24 mouse cellular contexts compared by ENCODE assay signal in the genomic region with DNA sequence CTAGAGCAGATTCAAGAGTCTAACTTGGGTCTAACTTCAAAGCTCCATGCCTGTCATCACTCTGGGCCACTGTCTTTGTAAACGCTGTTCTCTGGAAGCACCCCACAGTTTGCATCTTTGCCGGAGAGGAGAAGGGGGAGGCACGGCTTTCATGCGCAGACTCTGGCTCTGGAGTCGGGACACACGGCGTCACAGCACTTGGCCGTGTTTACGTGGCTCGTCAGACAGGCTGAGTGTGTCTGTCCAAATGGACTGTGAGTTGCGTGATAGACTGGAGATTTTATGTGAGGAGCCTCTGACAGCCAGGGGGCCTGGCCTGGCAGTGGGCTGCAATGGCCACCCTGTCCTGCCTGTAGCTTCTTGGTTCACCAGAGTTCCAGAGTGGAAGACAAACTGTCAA.
DNase-seq lines count a peak whose midpoint lies in the region; ATAC-seq lines count a peak whose summit lies in the region.
"Had no signal": no experiment of that assay in that cellular context is flagged by ENCODE, and none has a peak within 500 bp of the region (broad histone marks: within the 10 kb centered on the region; RNA-seq: fewer than 3 reads in every experiment).

No protein-coding gene starts in this region.

- no peaks in the 10 kb centered on the region for H3K36me3 ChIP-seq in lung, embryonic 15.5 days
- no peaks in the 10 kb centered on the region for H3K36me3 ChIP-seq in limb, embryonic 12.5 days
- H3K36me3 ChIP-seq in limb, embryonic 15.5 days, result no peaks in the 10 kb centered on the region
- no peaks in the 10 kb centered on the region for H3K36me3 ChIP-seq in neural tube, embryonic 15.5 days
- no peaks in the 10 kb centered on the region for H3K36me3 ChIP-seq in liver, embryonic 11.5 days (ENCODE audit: control insufficient read depth, insufficient read depth, low read length)
- H3K36me3 ChIP-seq: embryonic facial prominence, embryonic 10.5 days; forebrain, embryonic 10.5 days; G1E; liver, embryonic 15.5 days; midbrain, embryonic 13.5 days had no signal

- H3K4me1 ChIP-seq in lung, embryonic 15.5 days, result peaks cover 6% of the 10 kb centered on the region
- H3K4me1 ChIP-seq in limb, embryonic 12.5 days (replicated peaks), result peaks cover 17% of the 10 kb centered on the region
- H3K4me1 ChIP-seq in limb, embryonic 15.5 days, result peaks cover 9% of the 10 kb centered on the region
- H3K4me1 ChIP-seq in neural tube, embryonic 15.5 days, result peaks cover 11% of the 10 kb centered on the region
- H3K4me1 ChIP-seq in liver, embryonic 11.5 days (replicated peaks; ENCODE audit: control insufficient read depth, insufficient read depth, low read length), result no peaks in the 10 kb centered on the region
- H3K4me1 ChIP-seq: liver, embryonic 15.5 days had no signal

- no peaks in the 10 kb centered on the region for H3K9me3 ChIP-seq in lung, embryonic 15.5 days
- H3K9me3 ChIP-seq in limb, embryonic 12.5 days, result no peaks in the 10 kb centered on the region
- H3K9me3 ChIP-seq in limb, embryonic 15.5 days, result no peaks in the 10 kb centered on the region
- no peaks in the 10 kb centered on the region for H3K9me3 ChIP-seq in neural tube, embryonic 15.5 days (replicated peaks)
- no peaks in the 10 kb centered on the region for H3K9me3 ChIP-seq in liver, embryonic 11.5 days (ENCODE audit: control insufficient read depth, low read length)
- H3K9me3 ChIP-seq: embryonic facial prominence, embryonic 10.5 days; forebrain, embryonic 10.5 days; G1E; liver, embryonic 15.5 days; midbrain, embryonic 13.5 days had no signal

- no peak for DNase-seq in lung, postnatal 25 days (ENCODE audit: low spot score)
- DNase-seq in liver, embryonic 11.5 days (ENCODE audit: low spot score), result no peak
- DNase-seq in retina, postnatal 1 day, result no peak
- DNase-seq: B cell, adult 2 months; cerebellum, adult 11 months; cerebellum, adult 9-11 months; gastrocnemius, postnatal 25 days; kidney, adult 9 months; kidney, postnatal 25 days; thymus, postnatal 14 days had no signal

- no peaks in the 10 kb centered on the region for H3K27me3 ChIP-seq in lung, embryonic 15.5 days
- 0 out of 2 replicates have a peak, but pooled peaks cover 3% of the 10 kb centered on the region for H3K27me3 ChIP-seq in limb, embryonic 12.5 days
- H3K27me3 ChIP-seq in limb, embryonic 15.5 days, result no peaks in the 10 kb centered on the region
- no peaks in the 10 kb centered on the region for H3K27me3 ChIP-seq in neural tube, embryonic 15.5 days (replicated peaks)
- H3K27me3 ChIP-seq in liver, embryonic 11.5 days (replicated peaks; ENCODE audit: control insufficient read depth, insufficient read depth, low read length), result no peaks in the 10 kb centered on the region
- H3K27me3 ChIP-seq: liver, embryonic 15.5 days; midbrain, embryonic 13.5 days; Patski had no signal

- 27% methylated on average over 11 of the region's 11 CpGs for WGBS in lung, embryonic 15.5 days
- 63% methylated on average over 11 of the region's 11 CpGs for WGBS in limb, embryonic 12.5 days
- 51% methylated on average over 11 of the region's 11 CpGs for WGBS in limb, embryonic 15.5 days
- WGBS in neural tube, embryonic 15.5 days, result 81% methylated on average over 11 of the region's 11 CpGs
- 80% methylated on average over 11 of the region's 11 CpGs for WGBS in liver, embryonic 11.5 days

- peak overlapping the region; percentile 48; the same call in 1 of the 2 replicates for H3K27ac ChIP-seq in lung, embryonic 15.5 days
- H3K27ac ChIP-seq in limb, embryonic 12.5 days, result peak overlapping the region; percentile 74
- H3K27ac ChIP-seq in limb, embryonic 15.5 days, result 0 out of 2 replicates have a peak overlapping the region, but pooled peaks have one; percentile 27
- H3K27ac ChIP-seq in neural tube, embryonic 15.5 days (replicated peaks), result 0 out of 2 replicates have a peak overlapping the region, but pooled peaks have one; percentile 0
- no peak overlapping the region for H3K27ac ChIP-seq in liver, embryonic 11.5 days (ENCODE audit: low read depth, low read length)
- H3K27ac ChIP-seq: forebrain, embryonic 10.5 days; hindbrain, postnatal 0 days; layer of hippocampus, adult 2 months; liver, embryonic 15.5 days; midbrain, embryonic 13.5 days; stomach, postnatal 0 days had no signal

- no peak overlapping the region for H3K4me3 ChIP-seq in lung, embryonic 15.5 days
- no peak overlapping the region for H3K4me3 ChIP-seq in limb, embryonic 12.5 days (replicated peaks)
- no peak overlapping the region for H3K4me3 ChIP-seq in limb, embryonic 15.5 days
- no peak overlapping the region for H3K4me3 ChIP-seq in neural tube, embryonic 15.5 days (replicated peaks)
- no peak overlapping the region for H3K4me3 ChIP-seq in liver, embryonic 11.5 days (ENCODE audit: low read depth, low read length)
- H3K4me3 ChIP-seq: embryonic facial prominence, embryonic 10.5 days; forebrain, embryonic 10.5 days; layer of hippocampus, adult 2 months; liver, embryonic 15.5 days; midbrain, embryonic 13.5 days had no signal

- H3K4me2 ChIP-seq in lung, embryonic 15.5 days, result no peak overlapping the region
- no peak overlapping the region for H3K4me2 ChIP-seq in limb, embryonic 12.5 days
- no peak overlapping the region for H3K4me2 ChIP-seq in limb, embryonic 15.5 days
- no peak overlapping the region for H3K4me2 ChIP-seq in neural tube, embryonic 15.5 days
- H3K4me2 ChIP-seq in liver, embryonic 11.5 days, result no peak overlapping the region
- H3K4me2 ChIP-seq: liver, embryonic 15.5 days; midbrain, embryonic 13.5 days had no signal

- ATAC-seq in lung, embryonic 15.5 days (ENCODE audit: borderline replicate concordance, extremely low read depth, low FRiP score, low TSS enrichment), result peak; percentile 85
- ATAC-seq in limb, embryonic 12.5 days (ENCODE audit: insufficient number of reproducible peaks, insufficient read depth, low FRiP score, low TSS enrichment, low read depth), result no peak
- no peak for ATAC-seq in limb, embryonic 15.5 days (ENCODE audit: insufficient number of reproducible peaks, low FRiP score, low TSS enrichment, low read depth)
- ATAC-seq in neural tube, embryonic 15.5 days (ENCODE audit: low FRiP score), result no peak
- ATAC-seq in liver, embryonic 11.5 days (replicated peaks; ENCODE audit: low FRiP score), result no peak
- ATAC-seq: intestine, embryonic 16.5 days; midbrain, embryonic 13.5 days; Patski had no signal

- no peak overlapping the region for H3K9ac ChIP-seq in lung, embryonic 15.5 days
- H3K9ac ChIP-seq in limb, embryonic 12.5 days (replicated peaks), result no peak overlapping the region
- H3K9ac ChIP-seq in limb, embryonic 15.5 days, result no peak overlapping the region
- H3K9ac ChIP-seq in neural tube, embryonic 15.5 days (replicated peaks), result no peak overlapping the region
- no peak overlapping the region for H3K9ac ChIP-seq in liver, embryonic 11.5 days (ENCODE audit: low read depth, low read length)
- H3K9ac ChIP-seq: liver, embryonic 15.5 days; midbrain, embryonic 13.5 days had no signal
